Mouse (Mus musculus) lung, postnatal 0 days (tissue): Measurements from ENCODE around the gene Dclk2. TPM values are rescaled to one million over a fixed set of nuclear protein-coding genes. Genes with fewer than 3 reads are reported as not detected.

Experiments
- ATAC-seq: fragments of 200-750 bp; cut with Nextera tagmentation; 2 replicates; pipeline ENCODE4 v1.8.0; 2017; ENCODE audit warnings: moderate library complexity
- DNase-seq: peaks from one replicate; pipeline ENCODE4 v3.0.0-alpha.2; 2016; ENCODE audit warnings: low spot score
- H3K27ac ChIP-seq: fragments of 300-500 bp; sonication (generic); 2 replicates; pipeline ENCODE4 v1.5.1; 2014; ENCODE audit warnings: antibody characterized with exemption, mild to moderate bottlenecking, low read length, mixed read lengths
- H3K27me3 ChIP-seq: fragments of 300-500 bp; sonication (generic); replicated peaks from 2 replicates; pipeline ENCODE4 v1.6.1; 2014; ENCODE audit warnings: low read length, mixed read lengths; ENCODE audit not compliant: insufficient read depth
- H3K36me3 ChIP-seq: fragments of 300-500 bp; sonication (generic); 2 replicates; pipeline ENCODE4 v1.6.1; 2014; ENCODE audit warnings: low read length, mixed read lengths; ENCODE audit not compliant: insufficient read depth
- H3K4me1 ChIP-seq: fragments of 300-500 bp; sonication (generic); 2 replicates; pipeline ENCODE4 v1.6.1; 2014; ENCODE audit warnings: antibody characterized with exemption, low read depth, low read length, mixed read lengths; ENCODE audit not compliant: insufficient read depth
- H3K4me2 ChIP-seq: fragments of 300-500 bp; sonication (generic); replicated peaks from 2 replicates; pipeline ENCODE4 v1.6.1; 2014; ENCODE audit warnings: low read depth, mild to moderate bottlenecking, low read length, moderate library complexity, mixed read lengths
- H3K4me3 ChIP-seq: fragments of 300-500 bp; sonication (generic); 2 replicates; pipeline ENCODE4 v1.5.1; 2014; ENCODE audit warnings: low read depth, low read length
- H3K9ac ChIP-seq: fragments of 300-500 bp; sonication (generic); replicated peaks from 2 replicates; pipeline ENCODE4 v1.6.1; 2014; ENCODE audit warnings: low read depth, mild to moderate bottlenecking
- H3K9me3 ChIP-seq: fragments of 300-500 bp; sonication (generic); 2 replicates; pipeline ENCODE4 v1.6.1; 2016; ENCODE audit warnings: low read length, mixed read lengths
- CTCF ChIP-seq: IDR thresholded peaks from 2 replicates; pipeline ENCODE4 v1.5.1; 2016; ENCODE audit warnings: antibody characterized with exemption, mild to moderate bottlenecking
- EP300 ChIP-seq: IDR thresholded peaks from 2 replicates; pipeline ENCODE4 v1.6.1; 2016; ENCODE audit warnings: antibody characterized with exemption, mild to moderate bottlenecking, control low read depth
- WGBS: fragments of 180-500 bp; shearing (Covaris S2); extraction: QIAGEN DNeasy Blood & Tissue Kit; methylation state at CpG from one replicate; pipeline ENCODE4 v1.1.7; 2014; 5-methylcytosine and 5-hydroxymethylcytosine counted together
- polyA plus RNA-seq: library from polyadenylated mRNA; unstranded; fragments of >200 nt; fragmentation: Nextera tagmentation; extraction: Ambion mirVana; gene quantifications from 2 replicates; pipeline ENCODE4 v1.2.1, GENCODE M21; 2015

The Dclk2 gene
- polyA plus RNA-seq, 1 experiment from 2014 or later, result 2.1 TPM

GRCm38 (mm10) chr3:86768969-86769368, 151.7 kb downstream of the Dclk2 start:
- Histone ChIP-seq H3K4me3 (no peak overlapping the region), H3K4me2 (no peak overlapping the region), H3K9me3 (no peaks in the 10 kb centered on the region), H3K4me1 (no peaks in the 10 kb centered on the region), H3K36me3 (no peaks in the 10 kb centered on the region), H3K9ac (no peak overlapping the region), H3K27ac (no peak overlapping the region), H3K27me3 (no peaks in the 10 kb centered on the region)
- DNase-seq (no peak), ATAC-seq (no peak)
- 62% methylated on average over 6 of the region's 6 CpGs for WGBS
- TF ChIP-seq EP300 (no peak), CTCF (no peak)

- H3K4me3 ChIP-seq, result no peak overlapping the region
- no peaks in the 10 kb centered on the region for H3K4me1 ChIP-seq
- H3K36me3 ChIP-seq, result no peaks in the 10 kb centered on the region
- no peak overlapping the region for H3K4me2 ChIP-seq
- 42% methylated on average over 8 of the region's 8 CpGs for WGBS
- no peak for TF ChIP-seq CTCF
- TF ChIP-seq EP300, result no peak
- H3K27me3 ChIP-seq, result no peaks in the 10 kb centered on the region
- ATAC-seq, result no peak
- H3K9me3 ChIP-seq, result no peaks in the 10 kb centered on the region
- no peak overlapping the region for H3K9ac ChIP-seq
- H3K27ac ChIP-seq, result no peak overlapping the region
- no peak for DNase-seq
Observed at GRCm38 (mm10) chr3:86768553-86768952, 152.1 kb downstream of the Dclk2 start.

- Histone ChIP-seq H3K27ac (no peak overlapping the region), H3K27me3 (no peaks in the 10 kb centered on the region), H3K9me3 (no peaks in the 10 kb centered on the region), H3K4me1 (no peaks in the 10 kb centered on the region), H3K36me3 (no peaks in the 10 kb centered on the region), H3K9ac (no peak overlapping the region), H3K4me3 (no peak overlapping the region), H3K4me2 (no peak overlapping the region)
- WGBS, result 92% methylated on average over 4 of the region's 4 CpGs
- ATAC-seq (no peak), DNase-seq (no peak)
- TF ChIP-seq CTCF (no peak), EP300 (no peak)
Observed at GRCm38 (mm10) chr3:86762456-86762855, 158.2 kb downstream of the Dclk2 start.

GRCm38 (mm10) chr3:86762036-86762415, 158.6 kb downstream of the Dclk2 start:
- Histone ChIP-seq H3K27ac (no peak overlapping the region), H3K4me3 (no peak overlapping the region), H3K9me3 (no peaks in the 10 kb centered on the region), H3K27me3 (no peaks in the 10 kb centered on the region), H3K36me3 (no peaks in the 10 kb centered on the region), H3K9ac (no peak overlapping the region), H3K4me2 (no peak overlapping the region), H3K4me1 (no peaks in the 10 kb centered on the region)
- no peak for TF ChIP-seq CTCF
- TF ChIP-seq EP300, result no peak
- DNase-seq (no peak), ATAC-seq (no peak)
- 93% methylated on average over 6 of the region's 6 CpGs for WGBS

GRCm38 (mm10) chr3:86761095-86762035, 159.3 kb downstream of the Dclk2 start:
- Histone ChIP-seq H3K27me3 (no peaks in the 10 kb centered on the region), H3K4me3 (no peak overlapping the region), H3K4me1 (no peaks in the 10 kb centered on the region), H3K36me3 (no peaks in the 10 kb centered on the region), H3K9ac (no peak overlapping the region), H3K4me2 (no peak overlapping the region), H3K27ac (no peak overlapping the region), H3K9me3 (no peaks in the 10 kb centered on the region)
- ATAC-seq (peak; percentile 55; the same call in 1 of the 2 replicates), DNase-seq (peak; percentile 66)
- TF ChIP-seq CTCF (peak; percentile 85), EP300 (no peak)
- WGBS, result 69% methylated on average over 9 of the region's 9 CpGs

GRCm38 (mm10) chr3:86760474-86760873, 160.2 kb downstream of the Dclk2 start:
- Histone ChIP-seq H3K27me3 (no peaks in the 10 kb centered on the region), H3K9me3 (no peaks in the 10 kb centered on the region), H3K4me1 (no peaks in the 10 kb centered on the region), H3K4me2 (no peak overlapping the region), H3K36me3 (no peaks in the 10 kb centered on the region), H3K9ac (no peak overlapping the region), H3K27ac (no peak overlapping the region), H3K4me3 (no peak overlapping the region)
- DNase-seq, result no peak
- 85% methylated on average over 7 of the region's 7 CpGs for WGBS
- no peak for TF ChIP-seq EP300
- no peak for TF ChIP-seq CTCF
- no peak for ATAC-seq
